Mouse (Mus musculus): ENCODE results near the gene Gm15557.

Gene Gm15557

GRCm38 (mm10) chr2:155940681-155941080, at the start of gene Gm15557:
Gene Gm15557 (plus strand): TSS chr2:155940728.
- CTCF ChIA-PET, result no interaction called here

- CTCF ChIA-PET, result no interaction called here
Observed at GRCm38 (mm10) chr2:155894307-155895045, 46.1 kb upstream of the Gm15557 start.

GRCm38 (mm10) chr2:155895046-155895735, 45.3 kb upstream of the Gm15557 start:
- CTCF ChIA-PET, result no interaction called here

- CTCF ChIA-PET, result interaction anchor here (0.6 kb wide), 1 partner anchor 848 kb away, joined by 6 read pairs; no protein-coding TSS in a partner anchor
Observed at GRCm38 (mm10) chr2:155902989-155903631, 37.4 kb upstream of the Gm15557 start.

GRCm38 (mm10) chr2:155903632-155904008, 36.9 kb upstream of the Gm15557 start:
- CTCF ChIA-PET, result interaction anchor here (0.6 kb wide), 1 partner anchor 849 kb away, joined by 6 read pairs; no protein-coding TSS in a partner anchor

- CTCF ChIA-PET, result interaction anchor here (0.5 kb wide), 1 partner anchor 436 kb away, joined by 3 read pairs; no protein-coding TSS in a partner anchor
Observed at GRCm38 (mm10) chr2:155914684-155915083, 25.8 kb upstream of the Gm15557 start.

- CTCF ChIA-PET, result no interaction called here
Observed at GRCm38 (mm10) chr2:155923143-155923542, 17.4 kb upstream of the Gm15557 start.

- CTCF ChIA-PET, result interaction anchor here (0.6 kb wide), 1 partner anchor 138 kb away, joined by 3 read pairs; no protein-coding TSS in a partner anchor
Observed at GRCm38 (mm10) chr2:155925213-155925612, 15.3 kb upstream of the Gm15557 start.

GRCm38 (mm10) chr2:155928711-155929345, 11.7 kb upstream of the Gm15557 start:
- CTCF ChIA-PET, result interaction anchor here (0.6 kb wide), 1 partner anchor 68 kb away, joined by 3 read pairs; no protein-coding TSS in a partner anchor

- CTCF ChIA-PET, result no interaction called here
Observed at GRCm38 (mm10) chr2:155929531-155930442, 10.7 kb upstream of the Gm15557 start, which contains the start of gene Uqcc1. Gene Uqcc1 (minus strand): TSS chr2:155930310.

GRCm38 (mm10) chr2:155939897-155940529, 515 bp upstream of the Gm15557 start:
- CTCF ChIA-PET, result no interaction called here

GRCm38 (mm10) chr2:155941697-155942442, 1.3 kb downstream of the Gm15557 start:
- CTCF ChIA-PET, result no interaction called here

GRCm38 (mm10) chr2:155943463-155943862, 2.9 kb downstream of the Gm15557 start:
- CTCF ChIA-PET, result no interaction called here

GRCm38 (mm10) chr2:155944685-155945084, 4.2 kb downstream of the Gm15557 start:
- CTCF ChIA-PET, result no interaction called here

- CTCF ChIA-PET, result no interaction called here
Observed at GRCm38 (mm10) chr2:155945124-155945523, 4.6 kb downstream of the Gm15557 start, which contains the start of gene Gdf5. Gene Gdf5 (minus strand): TSS chr2:155945367.

- CTCF ChIA-PET, result interaction anchor here (0.9 kb wide), 1 partner anchor 99 kb away, joined by 5 read pairs; no protein-coding TSS in a partner anchor
Observed at GRCm38 (mm10) chr2:155945580-155945979, 5.1 kb downstream of the Gm15557 start.

GRCm38 (mm10) chr2:155946069-155946468, 5.5 kb downstream of the Gm15557 start:
- CTCF ChIA-PET, result interaction anchor here (0.9 kb wide), 1 partner anchor 99 kb away, joined by 5 read pairs; no protein-coding TSS in a partner anchor

- CTCF ChIA-PET, result interaction anchor here (0.9 kb wide), 1 partner anchor 99 kb away, joined by 5 read pairs; no protein-coding TSS in a partner anchor
Observed at GRCm38 (mm10) chr2:155946499-155946898, 6.0 kb downstream of the Gm15557 start.

GRCm38 (mm10) chr2:155947390-155948002, 7.0 kb downstream of the Gm15557 start:
- CTCF ChIA-PET, result no interaction called here
